Mouse (Mus musculus): Measurements from ENCODE around the gene Mcm2. TPM values are rescaled to one million over a fixed set of nuclear protein-coding genes. Genes with fewer than 3 reads are reported as not detected.

Mcm2 gene
- polyA plus RNA-seq, 1 experiment from 2014 or later, result 53.6 TPM

- H3K36me3 ChIP-seq (replicated peaks; ENCODE audit: insufficient read depth, low read length), result no peaks in the 10 kb centered on the region
- ATAC-seq (no peak), DNase-seq (no peak)
- no peak overlapping the region for H3K9ac ChIP-seq (replicated peaks)
- H3K4me2 ChIP-seq (ENCODE audit: low read depth, low read length), result no peak overlapping the region
- no peaks in the 10 kb centered on the region for H3K9me3 ChIP-seq (ENCODE audit: low read length)
- peaks cover 41% of the 10 kb centered on the region for H3K27me3 ChIP-seq (ENCODE audit: insufficient read depth, low read length)
- H3K27ac ChIP-seq (ENCODE audit: low read depth), result no peak overlapping the region
- H3K4me3 ChIP-seq (ENCODE audit: low read depth, low read length), result no peak overlapping the region
- peaks cover 11% of the 10 kb centered on the region; the same call in 1 of the 2 replicates for H3K4me1 ChIP-seq (ENCODE audit: insufficient read depth)
- no peak for TF ChIP-seq EP300 (IDR thresholded peaks at IDR 0.05; ENCODE audit: low read depth)
- TF ChIP-seq CTCF (IDR thresholded peaks at IDR 0.05; ENCODE audit: low read depth), result no peak
- 60% methylated on average over 8 of the region's 8 CpGs for whole genome bisulfite sequencing (ENCODE audit: insufficient replicate concordance)
Observed at GRCm38 (mm10) chr6:88871546-88871945, 27.0 kb downstream of the Mcm2 start.

- no peak for DNase-seq
- no peaks in the 10 kb centered on the region for H3K36me3 ChIP-seq (replicated peaks; ENCODE audit: insufficient read depth, low read length)
- H3K9me3 ChIP-seq (ENCODE audit: low read length), result no peaks in the 10 kb centered on the region
- H3K4me1 ChIP-seq (ENCODE audit: insufficient read depth), result peaks cover 11% of the 10 kb centered on the region; the same call in 1 of the 2 replicates
- TF ChIP-seq EP300 (IDR thresholded peaks at IDR 0.05; ENCODE audit: low read depth) (no peak), CTCF (IDR thresholded peaks at IDR 0.05; ENCODE audit: low read depth) (no peak)
- ATAC-seq, result no peak
- WGBS (ENCODE audit: insufficient replicate concordance), result 74% methylated on average over 4 of the region's 4 CpGs
- no peak overlapping the region for H3K4me2 ChIP-seq (ENCODE audit: low read depth, low read length)
- H3K27ac ChIP-seq (ENCODE audit: low read depth), result no peak overlapping the region
- no peak overlapping the region for H3K4me3 ChIP-seq (ENCODE audit: low read depth, low read length)
- peaks cover 36% of the 10 kb centered on the region for H3K27me3 ChIP-seq (ENCODE audit: insufficient read depth, low read length)
- no peak overlapping the region for H3K9ac ChIP-seq (replicated peaks)
Observed at GRCm38 (mm10) chr6:88870594-88870993, 28.0 kb downstream of the Mcm2 start.

GRCm38 (mm10) chr6:88869459-88869858, 29.1 kb downstream of the Mcm2 start:
- ATAC-seq, result no peak
- H3K4me3 ChIP-seq (ENCODE audit: low read depth, low read length), result no peak overlapping the region
- no peak overlapping the region for H3K27ac ChIP-seq (ENCODE audit: low read depth)
- no peak overlapping the region for H3K9ac ChIP-seq (replicated peaks)
- no peaks in the 10 kb centered on the region for H3K9me3 ChIP-seq (ENCODE audit: low read length)
- no peaks in the 10 kb centered on the region for H3K36me3 ChIP-seq (replicated peaks; ENCODE audit: insufficient read depth, low read length)
- peaks cover 27% of the 10 kb centered on the region for H3K27me3 ChIP-seq (ENCODE audit: insufficient read depth, low read length)
- DNase-seq, result no peak
- peaks cover 5% of the 10 kb centered on the region; the same call in 1 of the 2 replicates for H3K4me1 ChIP-seq (ENCODE audit: insufficient read depth)
- no peak overlapping the region for H3K4me2 ChIP-seq (ENCODE audit: low read depth, low read length)
- TF ChIP-seq EP300 (IDR thresholded peaks at IDR 0.05; ENCODE audit: low read depth) (no peak), CTCF (IDR thresholded peaks at IDR 0.05; ENCODE audit: low read depth) (no peak)
- WGBS (ENCODE audit: insufficient replicate concordance), result 82% methylated on average over 7 of the region's 7 CpGs

GRCm38 (mm10) chr6:88865704-88866103, 32.9 kb downstream of the Mcm2 start:
- no peaks in the 10 kb centered on the region for H3K36me3 ChIP-seq (replicated peaks; ENCODE audit: insufficient read depth, low read length)
- DNase-seq, result no peak
- no peaks in the 10 kb centered on the region for H3K4me1 ChIP-seq (ENCODE audit: insufficient read depth)
- no peak overlapping the region for H3K4me2 ChIP-seq (ENCODE audit: low read depth, low read length)
- H3K9ac ChIP-seq (replicated peaks), result no peak overlapping the region
- 68% methylated on average over 7 of the region's 7 CpGs for WGBS (ENCODE audit: insufficient replicate concordance)
- TF ChIP-seq CTCF (IDR thresholded peaks at IDR 0.05; ENCODE audit: low read depth), result no peak
- no peak for TF ChIP-seq EP300 (IDR thresholded peaks at IDR 0.05; ENCODE audit: low read depth)
- no peaks in the 10 kb centered on the region for H3K9me3 ChIP-seq (ENCODE audit: low read length)
- H3K27ac ChIP-seq (ENCODE audit: low read depth), result no peak overlapping the region
- H3K4me3 ChIP-seq (ENCODE audit: low read depth, low read length), result no peak overlapping the region
- no peaks in the 10 kb centered on the region for H3K27me3 ChIP-seq (ENCODE audit: insufficient read depth, low read length)
- no peak for ATAC-seq

- Histone ChIP-seq H3K27me3 (ENCODE audit: insufficient read depth, low read length) (0 out of 2 replicates have a peak, but pooled peaks cover 2% of the 10 kb centered on the region), H3K4me1 (ENCODE audit: insufficient read depth) (peaks cover 5% of the 10 kb centered on the region; the same call in 1 of the 2 replicates), H3K36me3 (replicated peaks; ENCODE audit: insufficient read depth, low read length) (no peaks in the 10 kb centered on the region), H3K4me3 (ENCODE audit: low read depth, low read length) (no peak overlapping the region), H3K9ac (replicated peaks) (no peak overlapping the region), H3K9me3 (ENCODE audit: low read length) (no peaks in the 10 kb centered on the region), H3K27ac (ENCODE audit: low read depth) (no peak overlapping the region), H3K4me2 (ENCODE audit: low read depth, low read length) (no peak overlapping the region)
- WGBS (ENCODE audit: insufficient replicate concordance), result 15% methylated on average over 2 of the region's 2 CpGs
- TF ChIP-seq CTCF (IDR thresholded peaks at IDR 0.05; ENCODE audit: low read depth) (peak; percentile 86), EP300 (IDR thresholded peaks at IDR 0.05; ENCODE audit: low read depth) (no peak)
- DNase-seq, result peak; percentile 47
- peak; percentile 88 for ATAC-seq
Observed at GRCm38 (mm10) chr6:88860914-88861313, 37.7 kb downstream of the Mcm2 start.

GRCm38 (mm10) chr6:88858341-88858740, 40.2 kb downstream of the Mcm2 start:
- Histone ChIP-seq H3K4me3 (ENCODE audit: low read depth, low read length) (no peak overlapping the region), H3K4me1 (ENCODE audit: insufficient read depth) (peaks cover 5% of the 10 kb centered on the region; the same call in 1 of the 2 replicates), H3K9me3 (ENCODE audit: low read length) (no peaks in the 10 kb centered on the region), H3K9ac (replicated peaks) (no peak overlapping the region), H3K4me2 (ENCODE audit: low read depth, low read length) (no peak overlapping the region), H3K27ac (ENCODE audit: low read depth) (no peak overlapping the region), H3K27me3 (ENCODE audit: insufficient read depth, low read length) (0 out of 2 replicates have a peak, but pooled peaks cover 2% of the 10 kb centered on the region), H3K36me3 (replicated peaks; ENCODE audit: insufficient read depth, low read length) (no peaks in the 10 kb centered on the region)
- DNase-seq (no peak), ATAC-seq (no peak)
- TF ChIP-seq EP300 (IDR thresholded peaks at IDR 0.05; ENCODE audit: low read depth) (no peak), CTCF (IDR thresholded peaks at IDR 0.05; ENCODE audit: low read depth) (no peak)
- WGBS (ENCODE audit: insufficient replicate concordance), result 76% methylated on average over 7 of the region's 7 CpGs
